31 mouse cellular contexts compared by ENCODE assay signal in genomic region chr16:24678942-24679341, GRCm38 (mm10).
DNase-seq lines count a peak whose midpoint lies in the region; ATAC-seq and TF ChIP-seq lines count a peak whose summit lies in the region.
"Had no signal": no experiment of that assay in that cellular context is flagged by ENCODE, and none has a peak within 500 bp of the region (broad histone marks: within the 10 kb centered on the region; RNA-seq: fewer than 3 reads in every experiment).

No protein-coding gene starts in this region.

- TF ChIP-seq CTCF in C2C12 (IDR thresholded peaks at IDR 0.05; ENCODE audit: control insufficient read depth, insufficient read depth, insufficient read length) = no peak
- TF ChIP-seq CTCF in Patski (IDR thresholded peaks at IDR 0.05) = no peak

- in situ Hi-C loops in Patski (cut with MboI; ENCODE audit: low pct_unique_long_range_greater_than_20kb) = loop anchor here (25.0 kb wide), 1 partner anchor 692 kb away; the partner anchor contains the start of genes Bcl6 and Gm37419

- DNase-seq in 3134 (ENCODE audit: extremely low read depth, insufficient read length, low spot score) (peak; percentile 48), Patski (ENCODE audit: low read depth, low spot score) (peak; percentile 7), liver (no peak)
- DNase-seq in layer of hippocampus, adult 11-12 months (ENCODE audit: low spot score) = no peak
- DNase-seq in cerebellum, postnatal 4 days (ENCODE audit: low spot score in 2 of 2) = no peak
- DNase-seq: adrenal gland, postnatal 10 days; adrenal gland, postnatal 36 days; cerebellum, adult 18-20 months; cerebellum, adult 9-10 months; cerebellum, postnatal 25 days; embryo, embryonic 11 days; forebrain, postnatal 0 days; gastrocnemius, postnatal 25 days; heart, adult 18-20 months; heart, postnatal 10 days; heart, postnatal 4 days had no signal

- peak; percentile 62 for ATAC-seq in Patski
- peak; percentile 58 for ATAC-seq in stomach, embryonic 16.5 days (ENCODE audit: insufficient read depth, low FRiP score)
- ATAC-seq in frontal cortex, adult (ENCODE audit: low TSS enrichment) = no peak
- ATAC-seq: forebrain, embryonic 14.5 days; forebrain, postnatal 0 days; hindbrain, postnatal 0 days; inflammation-experienced regulatory T-cells, adult 6 months; intestine, embryonic 16.5 days had no signal

- no peaks in the 10 kb centered on the region for H3K27me3 ChIP-seq in C2C12 (ENCODE audit: control insufficient read depth, insufficient read depth, insufficient read length)
- H3K27me3 ChIP-seq in Patski = no peaks in the 10 kb centered on the region
- H3K27me3 ChIP-seq in stomach, embryonic 16.5 days (ENCODE audit: control insufficient read depth, insufficient read depth, low read length) = no peaks in the 10 kb centered on the region
- H3K27me3 ChIP-seq: CH12.LX; embryonic facial prominence, embryonic 13.5 days; heart, embryonic 12.5 days; heart, embryonic 15.5 days had no signal

- no peaks in the 10 kb centered on the region for H3K79me3 ChIP-seq in C2C12 (ENCODE audit: low read depth)

- POLR2A ChIA-PET in Patski (lab: Charles Lee) = interaction anchor here (0.6 kb wide), 1 partner anchor 286 kb away, joined by 4 read pairs; no protein-coding TSS in a partner anchor

- no peak overlapping the region for H3K9ac ChIP-seq in stomach, embryonic 16.5 days (ENCODE audit: low read length)
- H3K9ac ChIP-seq: embryonic facial prominence, embryonic 13.5 days; forebrain, postnatal 0 days; heart, embryonic 12.5 days; heart, embryonic 15.5 days; hindbrain, embryonic 14.5 days had no signal

- H3K4me2 ChIP-seq in stomach, embryonic 16.5 days (ENCODE audit: low read depth, low read length) = no peak overlapping the region
- H3K4me2 ChIP-seq: embryonic facial prominence, embryonic 13.5 days; heart, embryonic 12.5 days; heart, embryonic 15.5 days; hindbrain, embryonic 14.5 days had no signal

- H3K4me3 ChIP-seq in C2C12 (ENCODE audit: insufficient read depth, poor library complexity, severe bottlenecking) = no peak overlapping the region
- H3K4me3 ChIP-seq in stomach, embryonic 16.5 days (replicated peaks; ENCODE audit: low read length) = no peak overlapping the region
- H3K4me3 ChIP-seq: embryonic facial prominence, embryonic 10.5 days; embryonic facial prominence, embryonic 13.5 days; forebrain, embryonic 10.5 days; heart, embryonic 12.5 days; heart, embryonic 15.5 days had no signal

- no peaks in the 10 kb centered on the region for H3K4me1 ChIP-seq in stomach, embryonic 16.5 days (ENCODE audit: control insufficient read depth, insufficient read depth, low read length)
- H3K4me1 ChIP-seq: embryonic facial prominence, embryonic 10.5 days; embryonic facial prominence, embryonic 13.5 days; forebrain, embryonic 10.5 days; heart, embryonic 12.5 days; heart, embryonic 15.5 days had no signal

- H3K36me3 ChIP-seq in C2C12 (ENCODE audit: control insufficient read depth, insufficient read depth) = peaks cover 22% of the 10 kb centered on the region
- no peaks in the 10 kb centered on the region for H3K36me3 ChIP-seq in stomach, embryonic 16.5 days (ENCODE audit: control insufficient read depth, insufficient read depth, low read length)
- H3K36me3 ChIP-seq: G1E had no signal

- CTCF ChIA-PET in Patski (lab: Charles Lee) = interaction anchor here (0.8 to 1.5 kb wide), 2 partner anchors 9 kb away, joined by 3 read pairs; no protein-coding TSS in a partner anchor

- no peak overlapping the region for H3ac ChIP-seq in C2C12 (ENCODE audit: control insufficient read depth, insufficient read length, low read depth)

- peaks cover 13% of the 10 kb centered on the region for H3K79me2 ChIP-seq in C2C12 (ENCODE audit: control insufficient read depth, insufficient read depth)

- peak overlapping the region; percentile 4; the same call in 1 of the 2 replicates for H3K27ac ChIP-seq in stomach, embryonic 16.5 days (ENCODE audit: low read length)
- H3K27ac ChIP-seq: embryonic facial prominence, embryonic 10.5 days; embryonic facial prominence, embryonic 13.5 days; forebrain, embryonic 10.5 days; heart, embryonic 15.5 days; hindbrain, embryonic 14.5 days; hindbrain, postnatal 0 days had no signal

- H3K9me3 ChIP-seq in stomach, embryonic 16.5 days (replicated peaks; ENCODE audit: control insufficient read depth, low read length) = no peaks in the 10 kb centered on the region
- H3K9me3 ChIP-seq: embryonic facial prominence, embryonic 10.5 days; embryonic facial prominence, embryonic 13.5 days; forebrain, embryonic 10.5 days; heart, embryonic 12.5 days; heart, embryonic 15.5 days had no signal

TF ChIP-seq in C2C12, 6 proteins besides CTCF, POLR2A, EP300 and RAD21:
- peak; percentile 31 for TF ChIP-seq CEBPB (IDR thresholded peaks at IDR 0.05; ENCODE audit: low read depth)
- TF ChIP-seq MYOG (IDR thresholded peaks at IDR 0.05; ENCODE audit: control insufficient read depth, extremely low read depth, insufficient read length) = no peak

Comparison
In these comparisons a context has a peak if more than half of its experiments do, and no peak if none do; other contexts are left out.
1. DNase-seq: peak in 3134 (single experiment) and Patski (single experiment); none in layer of hippocampus, adult 11-12 months (single experiment), cerebellum, postnatal 4 days (0 of 2) and liver (single experiment).